Mouse (Mus musculus) stomach, embryonic 15.5 days (tissue): ENCODE data around the gene Snx11. TPM values are rescaled to one million over a fixed set of nuclear protein-coding genes. Genes with fewer than 3 reads are reported as not detected.

Source experiments
- ATAC-seq: fragments of 200-750 bp; cut with Nextera tagmentation; 2 replicates; pipeline ENCODE4 v1.8.0; 2017; ENCODE audit warnings: low read depth, moderate number of reproducible peaks, moderate TSS enrichment; ENCODE audit not compliant: insufficient read depth, low FRiP score
- H3K27ac ChIP-seq: fragments of 300-500 bp; sonication (generic); 2 replicates; pipeline ENCODE4 v1.5.1; 2015; ENCODE audit warnings: mild to moderate bottlenecking, inconsistent platforms
- H3K27me3 ChIP-seq: fragments of 300-500 bp; sonication (generic); replicated peaks from 2 replicates; pipeline ENCODE4 v1.6.1; 2015; ENCODE audit warnings: inconsistent platforms
- H3K36me3 ChIP-seq: fragments of 300-500 bp; sonication (generic); 2 replicates; pipeline ENCODE4 v1.6.1; 2015; ENCODE audit warnings: inconsistent platforms
- H3K4me1 ChIP-seq: fragments of 300-500 bp; sonication (generic); 2 replicates; pipeline ENCODE4 v1.6.1; 2015; ENCODE audit warnings: inconsistent platforms
- H3K4me2 ChIP-seq: fragments of 300-500 bp; sonication (generic); 2 replicates; pipeline ENCODE4 v1.6.1; 2015; ENCODE audit warnings: mild to moderate bottlenecking, inconsistent platforms
- H3K4me3 ChIP-seq: fragments of 300-500 bp; sonication (generic); replicated peaks from 2 replicates; pipeline ENCODE4 v1.5.1; 2015; ENCODE audit warnings: inconsistent platforms
- H3K9ac ChIP-seq: fragments of 300-500 bp; sonication (generic); 2 replicates; pipeline ENCODE4 v1.6.1; 2015; ENCODE audit warnings: inconsistent platforms
- H3K9me3 ChIP-seq: fragments of 300-500 bp; sonication (generic); 2 replicates; pipeline ENCODE4 v1.6.1; 2016; ENCODE audit warnings: inconsistent platforms
- WGBS: fragments of 180-500 bp; shearing (Covaris S2); methylation state at CpG from one replicate; pipeline ENCODE4 v1.1.7; 2015; 5-methylcytosine and 5-hydroxymethylcytosine counted together
- polyA plus RNA-seq: library from polyadenylated mRNA; unstranded; fragments of >200 nt; fragmentation: Nextera tagmentation; extraction: Ambion mirVana; gene quantifications from 2 replicates; pipeline ENCODE4 v1.2.1, GENCODE M21; 2015

Snx11 gene
- polyA plus RNA-seq, 1 experiment from 2014 or later, result 16.5 TPM

- WGBS, result 85% methylated on average over 3 of the region's 3 CpGs
- H3K27ac ChIP-seq, result no peak overlapping the region
- H3K9me3 ChIP-seq, result no peaks in the 10 kb centered on the region
- no peak overlapping the region for H3K9ac ChIP-seq
- peaks cover 15% of the 10 kb centered on the region; the same call in 1 of the 2 replicates for H3K36me3 ChIP-seq
- no peak for ATAC-seq
- no peak overlapping the region for H3K4me3 ChIP-seq
- peaks cover 9% of the 10 kb centered on the region for H3K4me1 ChIP-seq
- no peaks in the 10 kb centered on the region for H3K27me3 ChIP-seq
- no peak overlapping the region for H3K4me2 ChIP-seq
Observed at GRCm38 (mm10) chr11:96774536-96774935, 2.8 kb downstream of the Snx11 start.

- H3K36me3 ChIP-seq, result peaks cover 17% of the 10 kb centered on the region; the same call in 1 of the 2 replicates
- H3K4me3 ChIP-seq, result no peak overlapping the region
- no peaks in the 10 kb centered on the region for H3K27me3 ChIP-seq
- no peaks in the 10 kb centered on the region for H3K9me3 ChIP-seq
- H3K4me2 ChIP-seq, result no peak overlapping the region
- peaks cover 12% of the 10 kb centered on the region for H3K4me1 ChIP-seq
- ATAC-seq, result no peak
- 85% methylated on average over 9 of the region's 9 CpGs for WGBS
- no peak overlapping the region for H3K9ac ChIP-seq
- H3K27ac ChIP-seq, result no peak overlapping the region
Observed at GRCm38 (mm10) chr11:96772413-96772812, 4.9 kb downstream of the Snx11 start.

GRCm38 (mm10) chr11:96771274-96771975, 5.9 kb downstream of the Snx11 start:
- Histone ChIP-seq H3K36me3 (peaks cover 17% of the 10 kb centered on the region; the same call in 1 of the 2 replicates), H3K27me3 (no peaks in the 10 kb centered on the region), H3K9me3 (no peaks in the 10 kb centered on the region), H3K4me2 (no peak overlapping the region), H3K4me1 (peaks cover 6% of the 10 kb centered on the region), H3K9ac (no peak overlapping the region), H3K27ac (no peak overlapping the region), H3K4me3 (no peak overlapping the region)
- WGBS, result 89% methylated on average over 9 of the region's 9 CpGs
- no peak for ATAC-seq

- Histone ChIP-seq H3K4me3 (no peak overlapping the region), H3K4me2 (no peak overlapping the region), H3K27me3 (no peaks in the 10 kb centered on the region), H3K4me1 (peaks cover 9% of the 10 kb centered on the region; the same call in 1 of the 2 replicates), H3K9me3 (no peaks in the 10 kb centered on the region), H3K9ac (no peak overlapping the region), H3K27ac (no peak overlapping the region), H3K36me3 (peaks cover 17% of the 10 kb centered on the region; the same call in 1 of the 2 replicates)
- ATAC-seq, result no peak
- 59% methylated on average over 9 of the region's 9 CpGs for WGBS
Observed at GRCm38 (mm10) chr11:96768240-96768639, 9.1 kb downstream of the Snx11 start.

- H3K9ac ChIP-seq, result no peak overlapping the region
- no peak for ATAC-seq
- peaks cover 9% of the 10 kb centered on the region; the same call in 1 of the 2 replicates for H3K4me1 ChIP-seq
- WGBS, result 56% methylated on average over 7 of the region's 7 CpGs
- no peaks in the 10 kb centered on the region for H3K27me3 ChIP-seq
- H3K27ac ChIP-seq, result no peak overlapping the region
- no peaks in the 10 kb centered on the region for H3K9me3 ChIP-seq
- H3K36me3 ChIP-seq, result peaks cover 17% of the 10 kb centered on the region; the same call in 1 of the 2 replicates
- H3K4me3 ChIP-seq, result no peak overlapping the region
- no peak overlapping the region for H3K4me2 ChIP-seq
Observed at GRCm38 (mm10) chr11:96767096-96767495, 10.3 kb downstream of the Snx11 start.

GRCm38 (mm10) chr11:96766555-96766954, 10.8 kb downstream of the Snx11 start:
- H3K4me3 ChIP-seq, result no peak overlapping the region
- no peaks in the 10 kb centered on the region for H3K9me3 ChIP-seq
- no peaks in the 10 kb centered on the region for H3K27me3 ChIP-seq
- H3K4me1 ChIP-seq, result peaks cover 9% of the 10 kb centered on the region; the same call in 1 of the 2 replicates
- H3K9ac ChIP-seq, result no peak overlapping the region
- H3K36me3 ChIP-seq, result peaks cover 12% of the 10 kb centered on the region; the same call in 1 of the 2 replicates
- no peak overlapping the region for H3K4me2 ChIP-seq
- 78% methylated on average over 12 of the region's 12 CpGs for WGBS
- ATAC-seq, result no peak
- no peak overlapping the region; the same call in 1 of the 2 replicates for H3K27ac ChIP-seq

GRCm38 (mm10) chr11:96765645-96766044, 11.7 kb downstream of the Snx11 start:
- no peaks in the 10 kb centered on the region for H3K27me3 ChIP-seq
- H3K36me3 ChIP-seq, result peaks cover 6% of the 10 kb centered on the region; the same call in 1 of the 2 replicates
- no peak overlapping the region for H3K4me2 ChIP-seq
- no peak for ATAC-seq
- H3K9ac ChIP-seq, result no peak overlapping the region
- peaks cover 9% of the 10 kb centered on the region; the same call in 1 of the 2 replicates for H3K4me1 ChIP-seq
- H3K9me3 ChIP-seq, result no peaks in the 10 kb centered on the region
- peak overlapping the region; percentile 27 for H3K27ac ChIP-seq
- 65% methylated on average over 7 of the region's 7 CpGs for WGBS
- no peak overlapping the region for H3K4me3 ChIP-seq

- no peaks in the 10 kb centered on the region for H3K27me3 ChIP-seq
- H3K36me3 ChIP-seq, result 0 out of 2 replicates have a peak, but pooled peaks cover 2% of the 10 kb centered on the region
- no peaks in the 10 kb centered on the region for H3K9me3 ChIP-seq
- H3K4me2 ChIP-seq, result no peak overlapping the region
- no peak for ATAC-seq
- H3K27ac ChIP-seq, result peak overlapping the region; percentile 27; the same call in 1 of the 2 replicates
- H3K4me1 ChIP-seq, result peaks cover 9% of the 10 kb centered on the region; the same call in 1 of the 2 replicates
- 55% methylated on average over 13 of the region's 13 CpGs for WGBS
- no peak overlapping the region for H3K9ac ChIP-seq
- H3K4me3 ChIP-seq, result no peak overlapping the region
Observed at GRCm38 (mm10) chr11:96764511-96765350, 12.6 kb downstream of the Snx11 start.

GRCm38 (mm10) chr11:96762742-96763470, 14.5 kb downstream of the Snx11 start:
- no peaks in the 10 kb centered on the region for H3K9me3 ChIP-seq
- WGBS, result 65% methylated on average over 15 of the region's 15 CpGs
- H3K36me3 ChIP-seq, result no peaks in the 10 kb centered on the region
- H3K27me3 ChIP-seq, result no peaks in the 10 kb centered on the region
- no peak overlapping the region for H3K9ac ChIP-seq
- no peak overlapping the region for H3K4me3 ChIP-seq
- H3K4me1 ChIP-seq, result 0 out of 2 replicates have a peak, but pooled peaks cover 6% of the 10 kb centered on the region
- H3K27ac ChIP-seq, result no peak overlapping the region
- no peak for ATAC-seq
- no peak overlapping the region for H3K4me2 ChIP-seq

GRCm38 (mm10) chr11:96761984-96762383, 15.4 kb downstream of the Snx11 start:
- Histone ChIP-seq H3K4me3 (no peak overlapping the region), H3K4me1 (0 out of 2 replicates have a peak, but pooled peaks cover 6% of the 10 kb centered on the region), H3K9ac (no peak overlapping the region), H3K9me3 (no peaks in the 10 kb centered on the region), H3K27ac (no peak overlapping the region), H3K36me3 (no peaks in the 10 kb centered on the region), H3K4me2 (no peak overlapping the region), H3K27me3 (no peaks in the 10 kb centered on the region)
- WGBS, result 60% methylated on average over 7 of the region's 7 CpGs
- ATAC-seq, result no peak

- Histone ChIP-seq H3K36me3 (no peaks in the 10 kb centered on the region), H3K9ac (no peak overlapping the region), H3K4me1 (no peaks in the 10 kb centered on the region), H3K4me3 (no peak overlapping the region), H3K4me2 (no peak overlapping the region), H3K27me3 (no peaks in the 10 kb centered on the region), H3K27ac (no peak overlapping the region), H3K9me3 (no peaks in the 10 kb centered on the region)
- ATAC-seq, result no peak
- WGBS, result 51% methylated on average over 3 of the region's 3 CpGs
Observed at GRCm38 (mm10) chr11:96760042-96760441, 17.3 kb downstream of the Snx11 start.
